In genomic region chr10:77447755-77448154, GRCm38 (mm10) we compare ENCODE assay signal across 11 mouse cellular contexts. TPM values are rescaled to one million over a fixed set of nuclear protein-coding genes. Genes with fewer than 3 reads are reported as not detected.
DNase-seq lines count a peak whose midpoint lies in the region; ATAC-seq lines count a peak whose summit lies in the region.
"Had no signal": no experiment of that assay in that cellular context is flagged by ENCODE, and none has a peak within 500 bp of the region (broad histone marks: within the 10 kb centered on the region; RNA-seq: fewer than 3 reads in every experiment).

No protein-coding gene starts in this region.

- H3K9me3 ChIP-seq in hindbrain, embryonic 10.5 days = peaks cover 7% of the 10 kb centered on the region
- no peaks in the 10 kb centered on the region for H3K9me3 ChIP-seq in hindbrain, embryonic 16.5 days (ENCODE audit: control insufficient read depth, low read length)
- no peaks in the 10 kb centered on the region for H3K9me3 ChIP-seq in heart, embryonic 11.5 days (replicated peaks; ENCODE audit: control insufficient read depth, low read length)
- no peaks in the 10 kb centered on the region for H3K9me3 ChIP-seq in limb, embryonic 10.5 days (replicated peaks)
- H3K9me3 ChIP-seq in forebrain, embryonic 11.5 days (ENCODE audit: control insufficient read depth, low read length) = no peaks in the 10 kb centered on the region; the same call in 1 of the 2 replicates

- H3K4me1 ChIP-seq in hindbrain, embryonic 10.5 days (replicated peaks) = peaks cover 40% of the 10 kb centered on the region
- H3K4me1 ChIP-seq in hindbrain, embryonic 16.5 days (ENCODE audit: control insufficient read depth, insufficient read depth, low read depth, low read length) = no peaks in the 10 kb centered on the region
- peaks cover 34% of the 10 kb centered on the region for H3K4me1 ChIP-seq in heart, embryonic 11.5 days (ENCODE audit: control insufficient read depth, insufficient read depth, low read length)
- H3K4me1 ChIP-seq in limb, embryonic 10.5 days = peaks cover 30% of the 10 kb centered on the region
- H3K4me1 ChIP-seq in forebrain, embryonic 11.5 days (replicated peaks; ENCODE audit: control insufficient read depth, insufficient read depth, low read length) = no peaks in the 10 kb centered on the region

- no peak for ATAC-seq in hindbrain, embryonic 16.5 days
- 0 out of 2 replicates have a peak, but pooled peaks have one; percentile 25 for ATAC-seq in heart, embryonic 11.5 days (replicated peaks; ENCODE audit: insufficient number of reproducible peaks, low FRiP score, low TSS enrichment)
- no peak for ATAC-seq in forebrain, embryonic 11.5 days (replicated peaks; ENCODE audit: low FRiP score)
- ATAC-seq: intestine, postnatal 0 days had no signal

- H3K27me3 ChIP-seq in hindbrain, embryonic 10.5 days (ENCODE audit: insufficient read depth, poor library complexity, severe bottlenecking) = no peaks in the 10 kb centered on the region
- H3K27me3 ChIP-seq in hindbrain, embryonic 16.5 days (replicated peaks; ENCODE audit: control insufficient read depth, insufficient read depth, low read length) = no peaks in the 10 kb centered on the region
- H3K27me3 ChIP-seq in heart, embryonic 11.5 days (ENCODE audit: control insufficient read depth, insufficient read depth, low read length) = no peaks in the 10 kb centered on the region
- H3K27me3 ChIP-seq in limb, embryonic 10.5 days (ENCODE audit: low read depth, poor library complexity, severe bottlenecking) = peaks cover 19% of the 10 kb centered on the region; the same call in 1 of the 2 replicates
- no peaks in the 10 kb centered on the region for H3K27me3 ChIP-seq in forebrain, embryonic 11.5 days (ENCODE audit: control insufficient read depth, insufficient read depth, low read length)

- H3K4me2 ChIP-seq in hindbrain, embryonic 16.5 days (ENCODE audit: low read length) = no peak overlapping the region
- 0 out of 2 replicates have a peak overlapping the region, but pooled peaks have one; percentile 22 for H3K4me2 ChIP-seq in heart, embryonic 11.5 days
- no peak overlapping the region for H3K4me2 ChIP-seq in forebrain, embryonic 11.5 days (ENCODE audit: low read depth, low read length, severe bottlenecking)
- H3K4me2 ChIP-seq: liver, embryonic 13.5 days had no signal

- H3K9ac ChIP-seq in hindbrain, embryonic 16.5 days (ENCODE audit: low read depth, low read length) = no peak overlapping the region
- no peak overlapping the region for H3K9ac ChIP-seq in heart, embryonic 11.5 days (ENCODE audit: low read depth, low read length)
- no peak overlapping the region for H3K9ac ChIP-seq in forebrain, embryonic 11.5 days (ENCODE audit: low read length)
- H3K9ac ChIP-seq: liver, embryonic 13.5 days had no signal

- peak; percentile 48 for DNase-seq in hindbrain, embryonic 10.5 days (ENCODE audit: low spot score)
- peak; percentile 27 for DNase-seq in retina, postnatal 1 day
- DNase-seq in retina, embryonic 14.5 days (ENCODE audit: low spot score) = no peak
- DNase-seq in limb, embryonic 10.5 days (ENCODE audit: low spot score) = no peak
- no peak for DNase-seq in layer of hippocampus, postnatal 10 days (ENCODE audit: low spot score in 2 of 2)
- DNase-seq in forebrain, embryonic 11.5 days (ENCODE audit: low spot score) = no peak
- DNase-seq: cerebellum, adult 8-10 months; liver, embryonic 13.5 days had no signal

- no peaks in the 10 kb centered on the region for H3K36me3 ChIP-seq in hindbrain, embryonic 10.5 days
- H3K36me3 ChIP-seq in hindbrain, embryonic 16.5 days (ENCODE audit: control insufficient read depth, insufficient read depth, low read length) = no peaks in the 10 kb centered on the region
- H3K36me3 ChIP-seq in heart, embryonic 11.5 days (ENCODE audit: control insufficient read depth, insufficient read depth, low read length) = no peaks in the 10 kb centered on the region
- no peaks in the 10 kb centered on the region for H3K36me3 ChIP-seq in limb, embryonic 10.5 days
- H3K36me3 ChIP-seq in forebrain, embryonic 11.5 days (ENCODE audit: control insufficient read depth, insufficient read depth, low read length) = no peaks in the 10 kb centered on the region
- H3K36me3 ChIP-seq: liver, embryonic 13.5 days had no signal

- no peak overlapping the region for H3K4me3 ChIP-seq in hindbrain, embryonic 10.5 days
- no peak overlapping the region for H3K4me3 ChIP-seq in hindbrain, embryonic 16.5 days (ENCODE audit: low read length)
- H3K4me3 ChIP-seq in heart, embryonic 11.5 days (ENCODE audit: low read depth, low read length) = no peak overlapping the region
- no peak overlapping the region for H3K4me3 ChIP-seq in limb, embryonic 10.5 days
- H3K4me3 ChIP-seq in forebrain, embryonic 11.5 days (ENCODE audit: low read depth, low read length) = no peak overlapping the region
- H3K4me3 ChIP-seq: liver, embryonic 13.5 days had no signal

- WGBS in hindbrain, embryonic 10.5 days = 7% methylated on average over 2 of the region's 2 CpGs
- 15% methylated on average over 2 of the region's 2 CpGs for WGBS in hindbrain, embryonic 16.5 days
- WGBS in heart, embryonic 11.5 days (ENCODE audit: insufficient replicate concordance) = 2% methylated on average over 2 of the region's 2 CpGs
- 12% methylated on average over 2 of the region's 2 CpGs for WGBS in limb, embryonic 10.5 days
- WGBS in forebrain, embryonic 11.5 days = 23% methylated on average over 2 of the region's 2 CpGs

- 0 out of 2 replicates have a peak overlapping the region, but pooled peaks have one; percentile 62 for H3K27ac ChIP-seq in hindbrain, embryonic 10.5 days
- no peak overlapping the region for H3K27ac ChIP-seq in hindbrain, embryonic 16.5 days (ENCODE audit: low read depth, low read length)
- peak overlapping the region; percentile 80 for H3K27ac ChIP-seq in heart, embryonic 11.5 days (ENCODE audit: low read depth, low read length)
- no peak overlapping the region for H3K27ac ChIP-seq in limb, embryonic 10.5 days
- no peak overlapping the region for H3K27ac ChIP-seq in forebrain, embryonic 11.5 days (ENCODE audit: low read depth, low read length)
- H3K27ac ChIP-seq: liver, embryonic 13.5 days had no signal

RNA-seq across cellular contexts. Expression of gene Adarb1, which starts 29.7 kb away (rescaled TPM):
- 5.7 and 7.8 TPM in 2 replicates for polyA plus RNA-seq in hindbrain, embryonic 10.5 days (2016; fragmentation: Nextera tagmentation; extraction: Ambion mirVana)
- 19.9 and 20.6 TPM in 2 replicates for polyA plus RNA-seq in hindbrain, embryonic 16.5 days (2015; fragmentation: Nextera tagmentation; extraction: Ambion mirVana)
- polyA plus RNA-seq in heart, embryonic 11.5 days (2014; fragmentation: Nextera tagmentation; extraction: Ambion mirVana) = 8.7 and 8.8 TPM in 2 replicates
- 4.9 and 5.0 TPM in 2 replicates for polyA plus RNA-seq in limb, embryonic 10.5 days (2016; fragmentation: Nextera tagmentation; extraction: Ambion mirVana)
- total RNA-seq in layer of hippocampus, postnatal 10 days (2021) = 10 to 100 TPM; 72.1 to 77.3 TPM
- 6.2 TPM in 2 replicates for polyA plus RNA-seq in forebrain, embryonic 11.5 days (2014; fragmentation: Nextera tagmentation; extraction: Ambion mirVana)

Comparison
In these comparisons a context has a peak if more than half of its experiments do, and no peak if none do; other contexts are left out.
1. DNase-seq: peak in hindbrain, embryonic 10.5 days (single experiment) and retina, postnatal 1 day (single experiment); none in retina, embryonic 14.5 days (single experiment), limb, embryonic 10.5 days (single experiment), layer of hippocampus, postnatal 10 days (0 of 2) and forebrain, embryonic 11.5 days (single experiment).
2. H3K27ac ChIP-seq: peak in hindbrain, embryonic 10.5 days (single experiment) and heart, embryonic 11.5 days (single experiment); none in hindbrain, embryonic 16.5 days (single experiment), limb, embryonic 10.5 days (single experiment) and forebrain, embryonic 11.5 days (single experiment).